Mouse (Mus musculus): ENCODE results near the gene Gm45837.

Gm45837 gene

DNA sequence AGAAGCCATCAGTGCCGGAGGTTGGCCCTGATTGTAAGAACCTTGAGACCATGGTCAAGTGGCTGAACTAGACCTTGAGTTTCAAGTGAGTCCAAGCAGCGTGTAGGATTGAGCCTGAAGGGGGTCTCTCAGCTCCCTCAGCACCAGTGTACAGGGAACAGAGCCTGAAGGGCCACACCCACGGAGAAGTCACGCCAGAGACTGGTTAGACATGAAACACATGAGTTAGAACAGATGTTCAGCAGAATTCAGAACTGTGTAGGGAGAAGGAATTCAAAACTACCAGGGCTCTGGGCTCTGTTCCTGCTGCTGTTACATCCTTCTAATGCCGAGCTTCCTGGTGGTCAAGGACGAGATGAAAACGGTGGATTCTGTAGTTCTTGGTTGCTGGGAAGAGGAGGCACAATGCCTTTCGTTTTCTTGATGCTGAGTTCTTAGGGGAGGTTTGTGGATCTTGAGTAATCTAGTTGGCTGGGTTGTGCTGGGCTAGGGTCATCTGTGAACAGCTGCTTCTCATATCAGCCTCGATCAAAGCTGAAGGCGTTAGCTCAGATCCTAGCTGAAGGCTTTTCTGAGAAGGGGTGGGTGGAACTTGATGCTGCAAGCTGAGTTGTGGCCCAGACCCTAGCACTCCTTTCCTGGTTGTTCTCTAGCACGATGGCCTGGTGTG is at the start of gene Gm45837:
TSS of gene Gm45837 (plus strand) at position 620 of the 670 bp plus-strand sequence.
- no peak for DNase-seq

DNA sequence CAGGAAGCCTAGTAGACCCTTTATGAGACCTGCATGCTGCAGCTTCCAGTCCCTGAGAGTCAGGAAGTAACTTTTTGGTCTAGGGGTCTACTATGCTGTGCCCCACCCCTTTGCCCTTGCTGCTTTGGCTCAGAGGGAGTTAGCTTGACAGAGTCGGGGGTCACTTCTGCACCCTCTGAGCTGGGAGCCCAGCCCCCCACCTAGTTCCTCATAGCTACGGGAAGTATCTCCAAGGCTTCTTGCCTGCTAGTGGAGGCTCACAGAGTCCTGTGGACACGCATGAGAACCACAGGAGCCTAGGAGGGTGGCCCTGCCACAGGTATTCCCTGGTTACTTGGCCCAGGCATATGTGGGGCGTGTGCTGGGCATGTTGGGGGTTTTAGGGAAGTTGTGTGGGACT is 49.7 kb upstream of the Gm45837 start:
- no peak for DNase-seq

DNA sequence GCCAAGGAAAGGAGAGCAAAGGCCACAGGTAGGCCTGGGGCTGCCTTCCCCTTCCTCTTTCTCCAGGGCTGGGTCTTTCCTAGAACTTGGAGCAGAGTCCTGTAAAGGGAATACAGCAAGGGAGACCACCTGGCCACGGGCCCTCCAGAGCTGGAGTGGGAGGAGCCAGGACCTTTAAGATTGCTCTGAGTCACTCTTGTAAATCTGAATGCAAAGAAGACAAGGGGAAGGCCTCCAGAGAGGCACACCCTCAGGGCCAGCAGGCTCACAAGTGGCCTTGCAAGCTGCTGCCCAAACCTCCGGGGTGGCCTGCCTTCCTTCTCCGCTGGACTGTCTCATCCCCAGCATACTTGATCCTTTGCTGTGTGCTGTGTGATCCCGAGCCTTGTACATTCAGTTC is 48.9 kb upstream of the Gm45837 start:
- no peak for DNase-seq

DNA sequence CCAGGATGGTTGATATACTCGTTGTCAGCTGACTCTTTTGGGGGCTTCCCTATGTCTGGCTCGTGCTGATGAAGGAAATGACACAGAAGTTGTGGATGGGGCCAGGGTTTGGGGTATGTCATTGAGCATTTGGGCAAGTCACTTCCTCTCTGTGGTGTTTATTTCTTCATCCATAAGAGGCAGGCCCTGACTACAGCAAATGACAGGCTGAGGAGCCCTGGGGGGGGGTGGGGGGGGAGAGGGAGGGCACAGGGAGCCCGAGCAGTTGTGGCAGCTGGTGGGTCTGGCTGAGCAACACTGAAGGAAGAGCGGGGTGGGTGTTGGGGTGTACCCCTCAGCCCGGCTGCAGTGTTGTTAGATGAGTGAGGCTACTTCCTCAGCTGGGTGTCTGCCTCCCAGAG is 47.9 kb upstream of the Gm45837 start:
- DNase-seq: no peak

DNA sequence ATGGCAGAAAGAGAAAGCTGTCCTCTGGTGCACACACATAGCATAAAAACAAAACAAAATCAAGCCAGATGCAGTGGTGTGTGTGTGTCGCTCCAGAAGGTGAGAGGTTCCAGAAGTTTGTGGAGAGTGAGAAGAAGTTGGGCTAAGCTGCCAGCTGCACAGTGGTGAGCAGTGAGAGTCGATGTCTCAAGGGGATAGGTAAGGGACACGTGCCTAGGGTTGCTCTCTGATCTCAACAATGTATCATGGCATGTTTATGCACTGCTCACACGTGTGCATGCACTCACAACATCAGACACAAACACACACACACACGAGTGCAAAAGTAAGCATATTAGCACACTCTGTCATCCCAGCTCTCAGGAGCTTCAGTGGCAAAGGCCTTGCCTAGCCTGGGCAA is 46.8 kb upstream of the Gm45837 start:
- DNase-seq: no peak

DNA sequence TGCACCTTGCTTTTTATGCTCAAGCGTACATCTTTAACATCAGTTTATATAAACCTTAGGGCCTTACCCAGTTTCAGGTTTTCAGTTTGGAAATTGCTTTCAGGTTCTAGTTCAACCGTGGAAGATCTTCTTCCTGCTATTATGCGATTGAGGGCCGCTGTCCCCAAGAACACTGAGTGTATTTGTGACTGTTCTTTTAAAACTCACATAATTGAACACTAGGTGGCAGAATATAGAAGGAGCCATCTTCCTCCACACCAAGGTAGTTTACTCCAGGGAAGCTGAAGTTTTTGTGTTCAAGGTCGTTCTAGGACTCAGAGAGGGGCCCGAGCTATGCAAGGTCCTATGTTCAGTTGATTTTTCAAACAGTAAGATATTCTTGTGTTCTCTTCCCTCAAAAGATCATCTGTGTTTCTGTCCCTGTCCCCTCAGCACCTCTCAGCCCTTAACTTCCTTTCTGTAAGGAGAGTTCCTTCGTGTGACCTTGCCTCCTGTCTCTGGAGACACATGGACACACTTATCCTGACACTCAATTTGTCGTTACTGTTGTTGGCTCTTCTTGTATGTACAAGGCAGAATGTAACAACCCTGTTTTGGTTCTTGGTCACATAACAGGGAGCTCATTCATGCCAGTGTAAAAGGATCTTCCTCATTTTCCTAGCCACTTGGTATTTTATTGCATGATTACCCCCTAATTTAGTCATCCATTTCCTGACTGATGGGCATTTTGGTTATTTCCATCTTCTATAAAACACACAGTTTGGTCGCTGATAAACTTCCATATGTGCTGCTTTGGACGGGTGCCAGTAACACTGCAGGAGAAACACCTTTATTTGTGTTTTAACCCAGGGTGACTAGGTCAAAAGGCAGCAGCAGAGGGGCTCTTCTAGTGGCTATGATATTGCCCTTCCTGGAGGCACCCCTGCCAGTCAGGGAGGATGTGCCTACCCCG is 42.5 kb upstream of the Gm45837 start:
- no peak for DNase-seq

DNA sequence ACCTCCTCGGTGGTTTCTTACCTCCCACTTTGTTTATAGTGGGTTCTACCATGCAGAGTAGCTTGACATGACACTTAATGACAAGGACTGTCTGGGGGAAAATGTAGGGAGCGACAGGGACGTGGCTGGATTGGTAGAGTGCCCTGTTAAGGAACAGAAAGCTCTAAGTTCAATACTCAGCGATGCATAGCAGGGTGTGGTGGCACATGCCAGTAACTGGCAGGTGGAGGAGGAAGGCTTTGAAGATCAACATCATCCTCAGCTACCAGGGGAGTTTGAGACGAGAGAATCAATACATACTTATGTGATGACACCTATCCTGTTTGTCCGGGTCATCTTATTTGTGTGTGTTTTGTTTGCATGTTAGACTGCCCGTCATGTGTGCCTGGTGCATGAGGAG is 41.0 kb upstream of the Gm45837 start:
- no peak for DNase-seq

DNA sequence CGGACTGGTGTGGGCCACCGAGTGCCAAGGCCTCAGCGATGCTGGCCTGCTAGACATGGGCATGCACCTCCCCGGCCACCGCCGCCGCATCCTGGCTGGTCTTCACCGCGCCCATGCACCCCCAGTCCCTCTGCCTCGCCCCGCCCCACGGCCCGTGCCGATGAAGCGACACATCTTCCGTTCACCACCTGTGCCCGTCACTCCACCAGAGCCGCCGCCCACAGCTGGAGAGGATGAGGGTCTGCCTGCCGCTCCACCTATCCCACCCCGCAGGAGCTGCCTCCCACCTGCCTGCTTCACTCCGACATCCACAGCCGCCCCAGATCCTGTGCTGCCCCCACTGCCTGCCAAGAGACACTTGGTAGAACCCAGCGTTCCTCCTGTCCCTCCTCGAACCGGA is 37.6 kb upstream of the Gm45837 start:
- no peak for DNase-seq

DNA sequence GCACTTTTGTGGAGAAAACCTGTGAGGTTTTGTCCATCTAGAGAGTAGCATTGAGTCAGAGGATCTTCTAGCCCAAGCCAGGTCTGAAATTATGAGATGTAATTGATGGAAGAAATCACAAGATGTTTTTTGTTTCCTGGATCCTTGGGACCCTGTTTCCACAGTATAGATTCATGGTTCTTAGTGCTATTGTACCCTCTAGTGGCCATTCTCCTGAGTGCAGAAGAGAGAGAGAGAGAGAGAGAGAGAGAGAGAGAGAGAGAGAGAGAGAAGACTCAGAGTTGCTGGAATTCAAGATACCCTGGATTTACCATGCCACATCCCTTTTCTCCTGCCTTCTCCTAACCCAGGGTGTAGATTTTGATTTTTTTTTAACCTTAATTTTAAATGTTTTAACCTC is 36.5 kb upstream of the Gm45837 start:
- no peak for DNase-seq

DNA sequence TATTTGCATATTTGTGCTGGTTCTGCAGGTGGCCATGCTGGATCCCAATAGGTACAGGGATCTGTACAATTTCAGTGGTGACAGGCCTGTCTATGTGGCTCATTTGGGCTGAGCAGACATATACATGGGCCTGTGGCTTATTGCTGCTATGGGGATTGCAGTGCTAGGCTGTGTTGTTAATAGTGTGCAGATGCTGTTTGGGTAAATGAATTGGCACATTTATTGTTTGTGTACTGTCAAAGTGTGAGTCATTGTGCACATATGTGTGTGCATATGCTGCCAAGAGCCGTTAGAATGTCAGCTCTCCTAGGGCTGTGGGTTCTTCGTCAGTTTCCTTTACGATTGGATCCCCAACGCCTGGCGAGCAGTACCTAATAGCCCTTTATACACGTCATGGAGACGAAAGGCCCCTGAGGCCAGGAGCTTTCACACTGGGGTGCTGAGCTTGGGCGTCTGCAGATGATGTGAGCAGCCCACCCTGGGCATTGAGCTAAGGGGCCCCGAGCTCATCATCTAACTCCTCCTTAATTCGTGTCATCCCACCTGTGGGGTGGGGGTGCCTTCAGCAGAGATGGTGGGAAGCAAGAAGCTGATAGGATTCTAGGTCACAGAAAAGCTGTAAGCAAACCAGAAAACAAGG is 33.9 kb upstream of the Gm45837 start:
- DNase-seq: no peak

DNA sequence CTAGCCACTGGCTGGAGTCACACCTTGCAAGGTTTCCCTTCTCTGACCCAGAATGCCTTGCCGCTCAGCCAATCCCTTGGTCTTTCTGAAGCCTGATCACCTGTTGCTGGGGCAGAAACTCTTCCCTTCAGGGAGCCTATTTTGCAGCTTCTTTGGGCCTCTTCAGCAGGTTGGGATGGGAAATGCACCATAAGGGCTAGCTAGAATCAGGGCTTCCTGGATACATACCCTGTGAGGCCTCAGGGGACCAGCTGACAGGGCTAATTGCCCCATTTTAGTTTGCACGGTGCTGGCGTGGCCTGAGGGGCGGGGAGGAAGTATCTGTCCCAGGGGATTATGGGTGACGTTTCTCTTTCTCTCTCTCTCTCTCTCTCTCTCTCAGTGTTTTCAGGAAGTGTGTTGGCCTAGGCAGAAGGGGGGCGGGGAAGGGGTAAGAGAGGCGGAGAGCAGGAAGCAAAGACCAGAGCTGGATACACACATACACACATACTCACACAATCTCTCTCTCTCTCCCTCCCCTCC is 32.9 kb upstream of the Gm45837 start:
- peak; percentile 87 to 91 for DNase-seq

DNA sequence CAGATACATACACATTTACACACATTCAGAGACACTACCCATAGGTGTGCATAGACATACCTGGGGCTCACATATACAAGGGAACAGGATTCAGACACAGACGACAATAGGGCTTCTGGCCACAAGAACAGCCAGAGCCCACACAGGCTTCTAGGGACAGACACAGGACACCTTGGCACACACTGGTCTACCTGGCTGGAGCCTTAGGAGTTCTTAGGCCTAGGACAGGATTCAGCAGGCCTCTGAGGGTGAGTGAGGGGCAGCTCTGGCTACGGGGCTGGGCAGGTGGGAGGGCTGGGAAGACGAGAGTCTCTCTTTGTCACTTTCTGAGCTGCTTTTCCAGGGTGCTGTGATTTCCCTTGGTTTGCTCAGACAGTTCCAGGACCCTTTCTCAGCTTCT is 32.4 kb upstream of the Gm45837 start:
- DNase-seq: no peak

DNA sequence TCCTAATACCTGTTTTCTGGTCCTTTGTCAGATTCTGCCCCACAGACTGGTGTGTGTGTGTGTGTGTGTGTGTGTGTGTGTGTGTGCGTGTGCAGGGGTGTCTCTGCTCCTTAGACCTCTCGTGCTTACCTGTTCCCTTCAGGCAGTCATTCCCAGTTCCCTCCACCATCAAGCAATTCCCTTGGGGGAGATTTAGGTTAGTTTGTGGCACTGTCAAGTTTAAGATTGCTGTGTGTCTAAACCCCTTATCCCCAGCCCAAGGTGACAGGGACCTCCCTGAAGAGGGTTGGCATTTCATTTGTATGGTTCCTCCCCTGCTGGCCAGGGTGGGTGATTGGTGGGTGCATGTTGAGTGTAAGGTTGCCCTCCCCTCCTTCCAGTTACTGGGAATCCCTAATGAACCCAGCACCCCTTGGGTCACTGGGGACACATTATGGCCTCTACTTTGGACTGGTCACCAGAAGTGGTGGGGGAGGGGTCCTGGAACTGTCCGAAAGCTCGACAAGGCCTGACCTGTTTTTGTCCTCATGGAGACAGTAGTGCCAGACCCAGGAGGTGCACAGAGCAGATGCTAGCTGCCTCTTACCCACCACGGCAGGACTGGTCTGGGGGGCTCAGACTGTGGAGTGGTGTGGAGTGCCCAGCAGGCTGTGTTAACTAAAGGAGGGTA is 31.8 kb upstream of the Gm45837 start:
- no peak for DNase-seq

DNA sequence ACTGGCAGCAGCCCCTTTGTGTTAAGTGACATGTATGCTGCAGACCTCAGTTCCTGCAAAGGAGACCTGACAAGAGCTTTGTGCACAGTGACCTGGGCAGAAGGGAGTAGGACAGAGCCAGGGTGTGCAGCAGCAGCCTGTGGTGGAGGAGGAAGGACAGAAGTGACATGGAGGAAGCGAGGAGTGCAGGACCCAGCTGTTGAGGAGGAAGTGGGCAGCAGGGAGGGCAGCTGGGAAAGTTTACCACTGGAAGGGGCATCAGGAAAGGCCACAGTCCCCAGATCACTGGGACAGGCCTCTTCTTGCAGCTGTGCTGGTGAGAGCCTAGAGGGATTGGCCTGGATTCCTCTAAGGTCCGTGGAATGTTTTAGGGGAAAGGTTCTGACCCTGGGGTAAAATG is 31.0 kb upstream of the Gm45837 start:
- no peak for DNase-seq

DNA sequence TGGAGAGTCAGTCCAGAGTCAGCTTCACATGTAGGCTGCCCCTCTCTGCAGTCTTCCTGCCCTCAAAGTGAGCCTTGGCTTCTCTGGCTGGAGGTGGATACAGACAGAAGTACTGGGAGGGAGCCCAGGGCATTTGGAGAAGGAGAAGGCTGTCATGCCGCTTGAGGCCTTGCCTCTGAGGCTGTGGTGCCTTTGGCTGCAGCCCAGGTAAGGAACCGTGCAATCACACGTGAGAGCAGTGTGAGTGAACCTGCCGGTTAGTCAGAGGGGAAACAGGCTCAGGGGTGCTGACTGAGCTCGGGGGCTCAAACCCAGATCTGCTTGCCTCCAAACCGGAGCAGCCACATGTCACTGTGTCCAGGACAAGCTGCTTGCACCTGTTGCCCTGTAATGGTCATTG is 29.2 kb upstream of the Gm45837 start:
- peak; percentile 46 to 56 for DNase-seq

DNA sequence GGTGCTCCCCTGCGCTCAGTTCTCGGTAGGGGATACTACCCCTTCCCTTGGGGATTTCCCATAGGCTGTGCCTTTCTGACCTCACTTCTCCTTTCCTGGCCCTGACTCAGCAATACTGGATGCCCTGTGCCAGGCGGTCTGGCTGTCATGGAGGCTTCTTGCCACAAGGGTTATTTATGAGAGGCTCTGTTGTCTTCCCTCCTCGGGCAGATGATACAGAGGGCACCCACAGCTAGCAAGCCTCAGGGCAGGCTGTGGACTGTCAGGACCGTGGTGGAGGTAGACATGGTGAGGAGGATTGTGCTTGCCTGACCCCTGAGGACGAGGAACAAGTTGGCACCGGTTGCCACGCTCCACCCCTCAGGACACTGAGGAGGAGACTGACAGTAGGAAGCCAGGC is 28.3 kb upstream of the Gm45837 start:
- DNase-seq: peak; percentile 54 to 55

DNA sequence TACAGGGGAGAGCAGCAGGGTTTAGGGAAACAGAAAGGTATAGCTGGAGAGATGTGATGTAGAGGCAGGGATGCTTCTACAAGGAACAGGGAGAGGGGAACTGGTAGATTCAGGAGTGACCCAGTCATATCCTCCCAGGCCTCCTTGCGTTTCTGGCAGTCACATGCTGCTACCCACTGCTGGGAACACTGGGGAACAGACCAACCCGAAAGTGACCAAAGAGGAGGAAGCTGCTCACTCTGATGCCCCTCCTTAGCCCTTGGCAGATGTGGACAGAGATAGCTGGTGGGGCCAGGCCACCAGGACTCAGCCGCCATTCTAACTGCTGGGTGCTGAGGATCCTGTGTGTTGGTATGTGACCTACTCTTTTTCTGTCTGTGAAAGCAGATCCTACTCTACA is 26.9 kb upstream of the Gm45837 start:
- peak; percentile 36 to 43 for DNase-seq

DNA sequence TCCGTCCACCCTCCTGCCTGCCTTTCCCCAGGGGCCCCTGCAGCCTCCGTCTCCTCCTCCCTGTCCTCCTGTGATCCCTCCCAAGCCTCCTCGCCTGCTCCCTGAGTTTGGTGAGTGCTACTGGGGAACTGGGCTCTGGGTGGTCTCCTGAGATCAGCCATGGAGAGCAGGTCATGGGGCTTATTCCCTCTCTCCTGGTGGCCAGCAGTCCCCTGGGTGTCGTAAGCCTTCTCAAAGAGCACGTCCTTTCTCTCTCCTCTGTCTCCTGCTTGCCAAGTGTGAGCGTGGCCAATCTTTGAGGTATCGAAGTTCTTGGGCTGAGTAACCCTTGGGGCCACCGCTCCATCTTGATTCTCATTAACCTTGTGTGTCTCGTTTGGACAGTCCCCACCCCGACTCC is 25.8 kb upstream of the Gm45837 start:
- no peak for DNase-seq

DNA sequence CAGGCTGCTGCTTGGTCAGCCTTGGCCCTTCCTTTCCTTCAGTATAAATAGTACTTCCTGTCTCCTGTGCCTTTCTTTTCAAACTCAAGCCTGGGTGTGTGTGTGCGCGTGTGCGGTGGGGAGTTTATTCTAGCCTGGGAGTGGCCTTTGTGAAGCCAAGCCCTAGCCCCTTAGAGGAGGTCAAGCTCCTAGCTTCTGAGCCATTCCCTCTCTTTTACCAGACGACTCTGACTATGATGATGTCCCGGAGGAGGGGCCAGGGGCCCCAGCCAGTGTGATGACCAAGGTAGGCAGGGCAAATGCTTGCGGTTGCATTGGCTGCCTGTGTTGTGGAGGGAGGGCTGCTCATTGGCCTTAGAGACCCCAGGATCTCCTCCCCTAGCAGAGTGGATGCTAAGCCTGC is 25.4 kb upstream of the Gm45837 start:
- DNase-seq: peak; percentile 56 to 64

DNA sequence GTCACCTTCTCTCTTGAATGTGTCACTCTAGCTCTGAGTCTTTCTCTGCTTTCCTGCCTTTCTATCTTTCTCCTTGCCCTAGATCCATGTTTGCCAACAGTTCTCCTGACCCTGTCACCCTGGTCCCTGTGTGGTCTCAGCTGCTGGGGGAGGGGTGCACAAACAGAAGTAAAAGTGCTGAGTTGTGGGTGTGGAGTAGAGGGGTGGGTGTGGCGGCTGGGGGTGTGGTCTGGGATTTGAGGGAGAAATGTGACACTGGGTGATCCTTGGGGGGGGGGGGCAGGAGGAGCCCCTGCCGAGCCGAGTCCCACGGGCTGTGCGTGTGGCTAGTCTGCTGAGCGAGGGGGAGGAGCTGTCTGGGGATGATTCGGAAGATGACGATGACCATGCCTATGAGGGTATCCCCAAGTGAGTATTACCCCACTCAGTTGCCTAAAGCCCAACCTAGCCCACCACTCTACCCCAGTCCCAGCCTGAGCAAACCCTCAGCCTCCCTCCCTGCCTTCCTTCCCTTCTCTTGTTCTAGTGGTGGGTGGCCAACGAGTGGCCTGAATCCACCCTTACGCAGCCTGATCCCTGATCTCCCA is 24.7 kb upstream of the Gm45837 start:
- no peak for DNase-seq

DNA sequence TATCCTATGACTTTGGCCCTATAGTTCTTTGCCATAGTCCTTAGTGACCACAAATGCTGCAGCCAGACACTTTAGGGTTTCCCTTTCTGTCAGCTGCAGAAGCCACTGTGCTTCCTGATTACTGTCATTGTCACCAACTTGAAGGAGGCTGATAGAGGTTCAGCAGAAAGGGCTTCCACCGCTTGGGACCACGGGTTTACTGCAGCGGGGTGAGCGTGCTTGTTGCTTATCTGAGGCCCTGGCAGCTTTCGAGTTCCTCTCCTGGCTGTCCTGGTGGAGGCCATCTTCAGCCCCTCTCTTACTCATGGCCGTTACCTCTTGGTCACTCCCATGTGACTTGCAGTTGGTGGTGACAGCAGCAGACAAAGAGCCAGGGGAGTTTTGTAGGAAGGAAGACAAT is 21.4 kb upstream of the Gm45837 start:
- no peak for DNase-seq

DNA sequence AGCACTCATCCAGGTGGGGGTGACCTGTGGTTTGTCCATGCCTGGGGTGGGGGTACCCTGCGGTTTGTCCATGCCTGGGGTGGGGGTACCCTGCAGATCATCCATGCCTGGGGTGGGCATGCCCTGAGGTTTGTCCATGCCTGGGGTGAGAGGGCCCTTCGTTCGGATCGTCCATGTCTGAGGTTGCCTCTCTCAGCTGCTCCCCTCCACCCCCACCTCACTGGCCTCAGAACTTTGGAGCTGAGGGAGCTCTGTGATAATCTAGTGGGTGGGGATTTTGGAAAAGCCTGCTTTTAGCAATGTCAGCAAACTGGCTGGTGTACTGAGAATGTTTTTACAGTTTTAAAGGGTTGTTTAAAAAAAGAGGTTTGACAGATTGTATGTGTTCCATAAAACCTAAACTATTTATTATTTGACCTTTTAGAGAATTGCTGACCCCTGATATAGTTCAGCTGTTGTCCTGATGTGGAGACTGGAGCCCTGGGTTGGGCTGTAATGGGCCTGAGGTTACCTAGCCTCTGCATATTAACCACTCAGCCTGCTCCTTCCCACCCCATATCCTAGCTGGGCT is 18.7 kb upstream of the Gm45837 start:
- DNase-seq: no peak
